Mouse (Mus musculus): ENCODE measurements around the gene Clec3a. TPM values are rescaled to one million over a fixed set of nuclear protein-coding genes. Genes with fewer than 3 reads are reported as not detected.

Gene Clec3a
- polyA plus RNA-seq, 1 experiment from 2014 or later, result not detected

DNA sequence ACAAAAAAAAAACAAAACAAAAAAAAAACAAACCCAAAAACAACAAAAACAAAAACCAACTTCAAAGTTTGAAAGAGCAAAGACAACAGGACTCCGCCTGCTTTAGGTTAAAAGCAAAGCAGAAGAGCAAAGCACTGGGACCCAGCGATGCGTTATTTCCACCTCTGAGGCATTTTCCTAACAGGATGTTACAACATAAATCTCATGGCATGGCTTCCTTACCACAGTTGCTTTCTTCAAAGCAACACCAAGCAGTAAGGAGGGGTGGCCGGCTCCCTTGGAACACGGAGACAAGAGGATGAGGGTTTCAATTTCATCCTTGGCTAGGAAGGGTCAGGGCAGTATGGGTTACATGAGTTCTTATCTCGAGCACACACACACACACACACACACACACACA, 1.0 kb downstream of the Clec3a start:
- no peaks in the 10 kb centered on the region for H3K4me1 ChIP-seq (replicated peaks)
- H3K27ac ChIP-seq, result no peak overlapping the region
- H3K27me3 ChIP-seq, result no peaks in the 10 kb centered on the region
- H3K4me3 ChIP-seq (replicated peaks), result no peak overlapping the region
- H3K4me2 ChIP-seq, result no peak overlapping the region
- 26% methylated on average over 6 of the region's 6 CpGs for WGBS (ENCODE audit: insufficient replicate concordance)
- no peaks in the 10 kb centered on the region for H3K36me3 ChIP-seq
- ATAC-seq (ENCODE audit: low read depth), result no peak
- no peak overlapping the region for H3K9ac ChIP-seq
- H3K9me3 ChIP-seq (replicated peaks), result no peaks in the 10 kb centered on the region
- DNase-seq, result no peak

DNA sequence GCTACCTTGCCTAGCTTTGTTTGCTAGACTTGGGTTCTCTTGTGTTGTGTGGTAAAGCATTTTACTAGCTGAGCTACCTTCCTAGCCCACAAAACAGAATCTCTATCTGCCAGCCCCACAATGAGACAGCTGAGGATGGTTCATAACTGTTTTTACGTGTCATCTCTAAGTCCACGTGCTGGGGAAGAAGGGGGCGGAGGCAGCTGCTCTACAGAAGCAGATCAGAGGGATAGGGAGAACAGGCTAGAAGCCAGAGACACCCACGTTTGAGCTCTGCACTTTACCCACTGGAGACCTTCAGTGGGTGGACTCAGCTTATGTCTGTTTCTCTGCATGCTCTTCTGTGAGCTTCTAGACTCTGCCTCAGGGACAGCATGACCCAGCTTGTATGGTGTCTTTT, 3.7 kb downstream of the Clec3a start:
- H3K36me3 ChIP-seq, result no peaks in the 10 kb centered on the region

DNA sequence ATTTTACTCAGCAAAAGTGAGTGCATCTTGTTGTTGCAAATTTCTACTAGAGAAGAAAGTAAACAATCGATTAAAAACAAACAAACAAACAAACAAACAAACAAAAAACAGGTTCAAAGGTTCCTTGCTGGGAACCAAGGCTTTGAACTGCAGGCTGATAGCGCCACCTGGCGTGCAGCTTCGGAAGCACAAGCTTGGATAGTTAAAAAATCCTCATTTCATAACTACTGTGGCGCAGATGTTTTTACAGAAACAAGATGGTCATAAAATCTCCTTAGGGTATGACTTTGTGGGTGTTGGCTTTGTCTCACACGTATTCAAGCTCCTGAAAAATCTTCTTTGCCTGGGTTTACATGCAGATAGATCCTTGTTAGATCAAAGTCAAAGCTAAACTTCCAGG, 20.4 kb downstream of the Clec3a start:
- ATAC-seq (ENCODE audit: low read depth) (no peak), DNase-seq (peak; percentile 52)
- no peaks in the 10 kb centered on the region for H3K9me3 ChIP-seq (replicated peaks)
- no peak overlapping the region for H3K4me3 ChIP-seq (replicated peaks)
- no peak overlapping the region for H3K27ac ChIP-seq
- H3K4me1 ChIP-seq (replicated peaks), result peaks cover 17% of the 10 kb centered on the region
- no peaks in the 10 kb centered on the region for H3K27me3 ChIP-seq
- H3K36me3 ChIP-seq, result no peaks in the 10 kb centered on the region
- H3K9ac ChIP-seq, result no peak overlapping the region
- H3K4me2 ChIP-seq, result no peak overlapping the region
- WGBS (ENCODE audit: insufficient replicate concordance), result 7% methylated on average over 6 of the region's 6 CpGs

More for the DNA sequence above, 3.7 kb downstream of the Clec3a start:
- DNase-seq (no peak), ATAC-seq (ENCODE audit: low read depth) (no peak)
- H3K27me3 ChIP-seq, result no peaks in the 10 kb centered on the region
- 51% methylated on average over 4 of the region's 4 CpGs for WGBS (ENCODE audit: insufficient replicate concordance)
- no peaks in the 10 kb centered on the region for H3K9me3 ChIP-seq (replicated peaks)
- H3K4me1 ChIP-seq (replicated peaks), result no peaks in the 10 kb centered on the region
- H3K9ac ChIP-seq, result no peak overlapping the region
- H3K4me3 ChIP-seq (replicated peaks), result no peak overlapping the region
- H3K27ac ChIP-seq, result no peak overlapping the region
- H3K4me2 ChIP-seq, result no peak overlapping the region

DNA sequence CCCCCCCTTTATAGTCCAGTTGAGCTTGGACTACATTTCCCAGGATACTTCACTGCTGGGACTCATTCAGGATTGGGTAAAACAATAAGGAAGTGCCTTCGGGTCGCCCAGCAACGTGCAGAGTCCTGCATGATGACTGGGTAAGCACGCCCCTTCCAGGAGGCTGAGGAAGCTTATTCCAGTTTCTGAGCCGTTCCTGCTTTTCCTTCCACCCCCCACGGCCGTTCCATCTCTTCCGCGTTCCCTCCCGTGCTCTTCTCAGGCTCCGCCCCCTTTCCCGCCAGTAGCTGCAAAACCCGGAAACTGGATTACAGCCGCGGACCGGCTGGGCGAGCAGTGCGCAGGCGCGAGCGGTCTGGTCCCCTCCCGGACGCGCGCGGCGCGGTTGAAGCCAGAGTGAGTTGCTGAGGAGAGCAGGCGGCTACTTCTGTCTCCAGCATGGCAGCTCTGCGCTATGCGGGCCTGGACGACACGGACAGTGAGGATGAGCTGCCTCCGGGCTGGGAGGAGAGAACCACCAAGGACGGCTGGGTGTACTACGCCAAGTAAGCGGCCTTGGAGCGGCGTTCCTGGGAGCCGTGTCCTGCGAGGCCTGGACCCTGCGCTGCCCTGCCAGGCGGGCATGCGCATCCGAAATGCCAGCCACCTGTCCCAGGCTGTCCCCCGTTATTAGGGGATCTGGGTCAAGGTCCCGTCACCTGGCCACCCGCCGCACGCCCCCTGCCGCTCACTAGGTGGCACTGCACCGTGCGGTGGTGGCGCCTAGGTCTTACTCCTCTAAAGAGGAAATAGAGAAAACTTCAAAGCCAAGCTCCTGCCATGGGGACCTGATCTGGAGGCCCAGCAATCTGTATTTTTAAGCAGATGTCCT, 21.7 kb downstream of the Clec3a start, which contains the start of gene Wwox:
Gene Wwox, plus strand, starts transcription at position 322 of the 871 bp plus-strand sequence.
- peak within 1 kb of the TSS; percentile 94 for H3K4me2 ChIP-seq
- H3K4me3 ChIP-seq (replicated peaks), result peak within 1 kb of the TSS; percentile 80
- H3K4me1 ChIP-seq (replicated peaks), result peaks cover 17% of the 10 kb centered on the region
- ATAC-seq (ENCODE audit: low read depth) (peak; percentile 91), DNase-seq (peak; percentile 96)
- WGBS (ENCODE audit: insufficient replicate concordance), result under 1% methylated on average over 54 of the region's 54 CpGs
- H3K27ac ChIP-seq, result peak within 1 kb of the TSS; percentile 77
- H3K9me3 ChIP-seq (replicated peaks), result no peaks in the 10 kb centered on the region
- H3K27me3 ChIP-seq, result no peaks in the 10 kb centered on the region
- peak within 1 kb of the TSS; percentile 87 for H3K9ac ChIP-seq
- H3K36me3 ChIP-seq, result 0 out of 2 replicates have a peak, but pooled peaks cover under 1% of the 10 kb centered on the region

DNA sequence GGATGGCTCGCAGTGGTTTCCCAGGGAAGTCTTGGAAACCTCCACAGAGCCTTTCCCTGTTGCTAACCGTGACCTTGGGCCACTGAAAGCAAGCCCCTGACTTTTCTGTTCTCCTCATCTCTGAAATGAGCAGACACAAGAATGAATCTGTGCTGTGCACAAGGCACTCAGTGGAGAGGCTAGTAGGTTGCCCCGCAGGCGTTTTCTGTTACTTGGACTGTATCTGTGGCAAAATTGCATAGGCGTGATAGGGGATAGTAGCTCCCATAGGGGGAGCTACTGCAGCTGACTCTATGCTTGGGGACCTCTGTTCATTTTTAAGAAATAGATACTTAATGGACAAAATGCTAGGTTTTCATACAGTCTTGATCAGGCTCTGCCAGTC, 22.3 kb downstream of the Clec3a start:
- peak; percentile 14 for DNase-seq
- 18% methylated on average over 5 of the region's 5 CpGs for WGBS (ENCODE audit: insufficient replicate concordance)

DNA sequence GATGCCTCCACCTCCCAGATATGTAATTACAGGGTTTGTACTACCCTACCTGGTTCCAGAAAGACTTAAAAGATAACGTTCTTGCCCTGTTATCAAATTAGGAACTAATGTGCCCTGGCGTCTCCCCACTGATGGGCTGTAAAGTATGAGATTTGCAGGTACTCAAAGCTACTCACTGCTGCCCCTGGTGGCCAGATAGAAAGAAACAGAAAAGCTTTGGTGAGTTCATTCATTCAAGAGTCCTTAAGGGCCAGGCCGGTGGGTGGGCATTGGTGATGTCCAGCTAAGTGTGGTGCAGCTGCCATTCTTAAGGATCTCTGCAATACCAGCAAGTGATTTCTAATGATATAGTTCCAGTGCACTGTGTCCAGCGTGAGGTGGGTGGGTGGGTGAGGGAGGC, 23.7 kb downstream of the Clec3a start:
- peak; percentile 20 for DNase-seq
- Histone ChIP-seq H3K4me1 (replicated peaks) (peaks cover 17% of the 10 kb centered on the region), H3K27ac (no peak overlapping the region), H3K9ac (no peak overlapping the region), H3K4me2 (no peak overlapping the region), H3K36me3 (0 out of 2 replicates have a peak, but pooled peaks cover 6% of the 10 kb centered on the region), H3K27me3 (no peaks in the 10 kb centered on the region), H3K4me3 (replicated peaks) (no peak overlapping the region), H3K9me3 (replicated peaks) (no peaks in the 10 kb centered on the region)
- ATAC-seq (ENCODE audit: low read depth), result no peak
- 53% methylated on average over 4 of the region's 4 CpGs for WGBS (ENCODE audit: insufficient replicate concordance)

More for the DNA sequence above, 22.3 kb downstream of the Clec3a start:
- H3K36me3 ChIP-seq, result 0 out of 2 replicates have a peak, but pooled peaks cover 6% of the 10 kb centered on the region
- H3K4me2 ChIP-seq, result peak overlapping the region; percentile 94
- no peaks in the 10 kb centered on the region for H3K9me3 ChIP-seq (replicated peaks)
- H3K27ac ChIP-seq, result no peak overlapping the region
- ATAC-seq (ENCODE audit: low read depth), result no peak
- H3K4me1 ChIP-seq (replicated peaks), result peaks cover 17% of the 10 kb centered on the region
- H3K9ac ChIP-seq, result peak overlapping the region; percentile 87
- no peaks in the 10 kb centered on the region for H3K27me3 ChIP-seq
- peak overlapping the region; percentile 80 for H3K4me3 ChIP-seq (replicated peaks)

DNA sequence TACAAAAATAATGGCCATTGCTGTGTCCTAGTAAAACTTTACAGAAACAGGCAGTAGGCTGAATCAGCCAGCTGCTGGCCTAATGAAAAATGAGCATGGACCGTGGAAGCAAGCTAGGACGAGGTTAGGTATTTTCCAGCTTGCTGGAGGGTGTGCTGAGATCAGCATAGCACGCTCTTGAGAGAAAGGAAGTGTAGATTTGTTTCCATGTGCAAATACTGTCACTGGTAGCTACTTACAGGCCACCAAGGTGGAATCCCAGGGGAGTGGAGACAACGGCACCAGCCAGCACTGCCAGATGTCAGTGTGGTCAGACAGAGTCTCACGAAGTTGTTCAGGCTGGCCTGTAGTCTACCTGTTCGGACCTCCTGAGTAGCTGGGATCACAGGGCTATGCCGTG, 29.0 kb downstream of the Clec3a start:
- Histone ChIP-seq H3K36me3 (peaks cover 31% of the 10 kb centered on the region), H3K4me3 (replicated peaks) (no peak overlapping the region), H3K9ac (no peak overlapping the region), H3K9me3 (replicated peaks) (no peaks in the 10 kb centered on the region), H3K27me3 (no peaks in the 10 kb centered on the region), H3K27ac (no peak overlapping the region), H3K4me1 (replicated peaks) (no peaks in the 10 kb centered on the region), H3K4me2 (no peak overlapping the region)
- DNase-seq, result no peak
- 73% methylated on average over 7 of the region's 7 CpGs for WGBS (ENCODE audit: insufficient replicate concordance)
- ATAC-seq (ENCODE audit: low read depth), result no peak

DNA sequence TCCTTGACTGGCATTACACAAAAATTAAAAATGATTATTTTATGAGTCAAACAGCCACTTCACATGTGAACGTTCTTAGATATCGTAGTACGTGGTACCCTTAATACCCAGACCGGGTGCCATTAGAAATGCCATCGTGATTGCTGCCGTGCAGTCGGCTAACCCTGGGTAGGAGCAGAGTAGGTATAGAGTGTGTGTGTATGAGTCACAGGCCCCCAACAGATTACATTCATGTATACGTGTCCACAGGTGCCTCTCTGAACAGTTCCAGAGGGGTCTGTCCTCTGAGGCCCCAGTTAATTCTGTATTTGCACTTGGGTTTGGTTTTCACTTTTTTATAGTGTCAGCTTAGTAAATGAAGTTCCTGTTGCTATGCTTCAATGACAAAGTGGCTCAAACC, 34.4 kb downstream of the Clec3a start:
- ATAC-seq (ENCODE audit: low read depth) (no peak), DNase-seq (no peak)
- Histone ChIP-seq H3K9me3 (replicated peaks) (no peaks in the 10 kb centered on the region), H3K4me3 (replicated peaks) (no peak overlapping the region), H3K4me2 (no peak overlapping the region), H3K27me3 (no peaks in the 10 kb centered on the region), H3K27ac (no peak overlapping the region), H3K9ac (no peak overlapping the region), H3K4me1 (replicated peaks) (no peaks in the 10 kb centered on the region), H3K36me3 (peaks cover 25% of the 10 kb centered on the region)
- WGBS (ENCODE audit: insufficient replicate concordance), result 81% methylated on average over 8 of the region's 8 CpGs

DNA sequence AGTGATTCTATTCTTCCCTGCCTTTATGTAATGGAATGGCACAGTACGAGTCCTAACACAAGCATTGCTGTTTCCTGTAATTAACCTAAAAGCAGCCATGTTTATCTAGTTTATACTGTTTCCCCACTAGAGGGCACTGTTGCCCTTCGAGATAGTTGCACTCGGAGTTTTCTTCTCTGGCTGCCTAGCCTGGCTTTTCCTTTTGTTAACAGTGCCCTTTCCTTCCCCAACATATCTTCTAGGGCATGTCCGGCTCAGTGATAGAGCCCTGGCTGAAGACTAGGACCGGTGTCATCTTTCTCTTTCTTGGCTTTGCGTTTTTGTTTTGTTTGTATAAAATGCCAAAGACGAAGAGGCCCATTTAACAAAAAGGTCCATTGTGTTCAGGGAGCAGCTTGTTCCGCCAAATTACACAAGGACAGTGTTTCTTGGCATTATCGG, 34.9 kb downstream of the Clec3a start:
- H3K9ac ChIP-seq, result no peak overlapping the region
- ATAC-seq (ENCODE audit: low read depth), result no peak
- H3K27ac ChIP-seq, result no peak overlapping the region
- H3K4me2 ChIP-seq, result no peak overlapping the region
- H3K27me3 ChIP-seq, result no peaks in the 10 kb centered on the region
- peaks cover 23% of the 10 kb centered on the region for H3K36me3 ChIP-seq
- no peak overlapping the region for H3K4me3 ChIP-seq (replicated peaks)
- 27% methylated on average over 9 of the region's 9 CpGs for whole genome bisulfite sequencing (ENCODE audit: insufficient replicate concordance)
- no peaks in the 10 kb centered on the region for H3K9me3 ChIP-seq (replicated peaks)
- DNase-seq, result peak; percentile 23
- H3K4me1 ChIP-seq (replicated peaks), result no peaks in the 10 kb centered on the region

DNA sequence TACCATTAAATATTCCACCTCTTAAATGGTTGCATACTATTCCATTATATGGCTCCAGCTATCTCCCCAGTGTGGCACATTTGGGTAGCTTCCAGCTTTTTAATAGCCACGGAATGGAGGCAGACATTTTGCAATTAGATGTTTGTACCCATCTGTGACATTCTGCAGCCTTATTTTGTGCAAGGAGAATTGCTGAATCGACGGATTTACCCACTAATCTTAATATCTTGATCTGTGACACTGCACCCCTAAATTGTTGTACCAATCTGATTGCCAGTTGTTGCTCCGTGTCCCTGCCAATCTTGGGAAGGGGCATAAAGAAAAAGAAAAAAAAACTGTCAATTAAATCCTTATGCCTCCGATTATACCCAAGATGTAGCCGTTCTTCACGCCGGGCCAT, 37.4 kb downstream of the Clec3a start:
- H3K4me3 ChIP-seq (replicated peaks), result no peak overlapping the region
- H3K27me3 ChIP-seq, result no peaks in the 10 kb centered on the region
- H3K9me3 ChIP-seq (replicated peaks), result no peaks in the 10 kb centered on the region
- H3K36me3 ChIP-seq, result peaks cover 3% of the 10 kb centered on the region; the same call in 1 of the 2 replicates
- H3K4me1 ChIP-seq (replicated peaks), result no peaks in the 10 kb centered on the region
- DNase-seq (no peak), ATAC-seq (ENCODE audit: low read depth) (no peak)
- H3K27ac ChIP-seq, result no peak overlapping the region
- H3K9ac ChIP-seq, result no peak overlapping the region
- H3K4me2 ChIP-seq, result no peak overlapping the region
- WGBS (ENCODE audit: insufficient replicate concordance), result 82% methylated on average over 8 of the region's 8 CpGs

DNA sequence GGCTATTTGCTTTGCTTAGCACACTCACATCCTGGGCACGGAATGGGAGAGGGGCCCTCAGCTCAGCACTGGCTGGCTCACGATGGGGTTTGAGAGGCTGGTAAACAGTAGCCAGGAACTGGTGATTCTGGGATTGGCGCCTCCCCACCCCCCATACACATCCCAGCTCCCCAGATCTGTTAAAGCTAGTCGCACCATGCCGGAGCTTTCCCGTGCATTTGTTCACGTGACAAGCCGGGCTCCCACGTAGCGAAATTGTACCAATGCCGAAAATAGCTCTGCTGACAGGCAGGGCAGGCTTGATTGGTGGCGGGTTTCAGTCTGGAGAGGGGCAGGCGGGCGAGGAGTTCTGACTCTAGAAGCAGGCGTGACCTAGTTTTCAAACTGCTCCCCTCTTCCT, 38.1 kb downstream of the Clec3a start:
- H3K27ac ChIP-seq, result no peak overlapping the region
- DNase-seq (no peak), ATAC-seq (ENCODE audit: low read depth) (no peak)
- H3K4me2 ChIP-seq, result peak overlapping the region; percentile 9; the same call in 1 of the 2 replicates
- 64% methylated on average over 15 of the region's 15 CpGs for WGBS (ENCODE audit: insufficient replicate concordance)
- no peak overlapping the region for H3K4me3 ChIP-seq (replicated peaks)
- peaks cover 2% of the 10 kb centered on the region; the same call in 1 of the 2 replicates for H3K36me3 ChIP-seq
- H3K27me3 ChIP-seq, result no peaks in the 10 kb centered on the region
- no peak overlapping the region for H3K9ac ChIP-seq
- H3K9me3 ChIP-seq (replicated peaks), result no peaks in the 10 kb centered on the region
- H3K4me1 ChIP-seq (replicated peaks), result no peaks in the 10 kb centered on the region
